Mouse (Mus musculus) kidney, adult 2 months (tissue): ENCODE measurements around the gene Gm6882. TPM values are rescaled to one million over a fixed set of nuclear protein-coding genes. Genes with fewer than 3 reads are reported as not detected.
"Not testable (repeated sequence)": the region's sequence is repeated elsewhere in the genome, so short reads cannot be mapped to it uniquely, and the experiment has no call there.

Experiments
- DNase-seq: peaks from one replicate; pipeline ENCODE4 v3.0.0; 2021
- H3K27ac ChIP-seq: fragments of 200-500 bp; 2 replicates; pipeline ENCODE4 v1.5.1; 2012; ENCODE audit warnings: low read depth, low read length, control low read depth, inconsistent platforms; ENCODE audit not compliant: insufficient read depth
- H3K27me3 ChIP-seq: fragments of 200-500 bp; replicated peaks from 2 replicates; pipeline ENCODE4 v1.6.1; 2012; ENCODE audit warnings: mild to moderate bottlenecking, moderate library complexity, low read length, inconsistent platforms; ENCODE audit not compliant: control insufficient read depth, insufficient read depth
- H3K36me3 ChIP-seq: fragments of 200-500 bp; 2 replicates; pipeline ENCODE4 v1.6.1; 2012; ENCODE audit warnings: mild to moderate bottlenecking, moderate library complexity, low read length, inconsistent platforms; ENCODE audit not compliant: control insufficient read depth, insufficient read depth
- H3K4me1 ChIP-seq: fragments of 200-500 bp; 2 replicates; pipeline ENCODE4 v1.6.1; 2011; ENCODE audit warnings: low read length; ENCODE audit not compliant: control insufficient read depth, insufficient read depth
- H3K4me3 ChIP-seq: fragments of 200-500 bp; 2 replicates; pipeline ENCODE4 v1.5.1; 2011; ENCODE audit warnings: mild to moderate bottlenecking, low read depth, low read length, control low read depth; ENCODE audit not compliant: insufficient read depth
- WGBS: fragments of 180-500 bp; shearing (Covaris S2); methylation state at CpG from one replicate; pipeline ENCODE4 v1.1.7; 2018; 5-methylcytosine and 5-hydroxymethylcytosine counted together
- polyA plus RNA-seq: library from polyadenylated mRNA; depleted of rRNA; stranded (reverse); fragments of >200 nt; gene quantifications from 2 replicates; pipeline ENCODE4 v1.2.3, GENCODE M21; 2012; rRNA removed

Gm6882 gene
- not detected in 2 replicates for polyA plus RNA-seq

GRCm38 (mm10) chr7:21432645-21433044, at the start of gene Gm6882:
TSS of gene Gm6882 (minus strand) at chr7:21432745.
- not testable (repeated sequence) for H3K4me3 ChIP-seq, H3K27ac ChIP-seq, H3K4me1 ChIP-seq, H3K27me3 ChIP-seq, DNase-seq, H3K36me3 ChIP-seq
- 28% methylated on average over 1 of the region's 1 CpGs for WGBS

Other genes starting within 250 kb of the Gm6882 start
- gene Gm5157, start 242.3 kb downstream of the Gm6882 start, polyA plus RNA-seq, result not detected in 2 replicates
- not detected in 2 replicates for gene Vmn1r124, start 172.1 kb downstream of the Gm6882 start, polyA plus RNA-seq
- gene Vmn1r125, start 160.6 kb downstream of the Gm6882 start, polyA plus RNA-seq, result not detected in 2 replicates
- gene Vmn1r126, start 131.3 kb downstream of the Gm6882 start, polyA plus RNA-seq, result not detected in 2 replicates
- not detected in 2 replicates for gene Vmn1r127, start 112.9 kb downstream of the Gm6882 start, polyA plus RNA-seq
- not detected in 2 replicates for gene Vmn1r128, start 83.4 kb downstream of the Gm6882 start, polyA plus RNA-seq
- gene Vmn1r129, start 71.5 kb downstream of the Gm6882 start, polyA plus RNA-seq, result not detected in 2 replicates
- not detected in 2 replicates for gene Vmn1r130, start 79.0 kb upstream of the Gm6882 start, polyA plus RNA-seq
- not detected in 2 replicates for gene Vmn1r131, start 113.3 kb upstream of the Gm6882 start, polyA plus RNA-seq
- gene Vmn1r132, start 181.3 kb upstream of the Gm6882 start, polyA plus RNA-seq, result not detected in 2 replicates